Mouse (Mus musculus): ENCODE measurements around the gene BC030500. TPM values are rescaled to one million over a fixed set of nuclear protein-coding genes. Genes with fewer than 3 reads are reported as not detected.

BC030500 gene
- polyA plus RNA-seq (2017; shearing (Covaris generic)) = not detected

DNA sequence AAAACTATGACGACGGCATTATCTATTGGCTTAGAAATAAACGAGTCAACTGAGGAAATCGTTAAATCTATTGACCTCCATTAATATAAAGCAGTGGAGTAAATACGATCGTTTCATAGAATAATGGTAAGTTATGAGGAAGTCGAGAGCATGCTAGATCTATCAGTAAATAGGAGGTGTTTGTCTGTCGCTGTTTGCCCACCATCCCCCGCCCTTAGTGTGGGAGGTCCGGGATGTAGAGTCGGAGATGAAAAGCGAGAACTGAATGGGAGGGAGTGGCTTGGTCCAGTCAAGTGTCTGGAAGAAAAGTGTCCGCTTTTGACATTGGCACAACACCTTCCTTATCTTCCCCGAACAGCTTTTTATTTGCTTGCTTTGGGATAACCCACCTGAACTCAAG, at the start of gene BC030500:
BC030500 (plus strand) TSS at position 79 of the 400 bp plus-strand sequence.

DNA sequence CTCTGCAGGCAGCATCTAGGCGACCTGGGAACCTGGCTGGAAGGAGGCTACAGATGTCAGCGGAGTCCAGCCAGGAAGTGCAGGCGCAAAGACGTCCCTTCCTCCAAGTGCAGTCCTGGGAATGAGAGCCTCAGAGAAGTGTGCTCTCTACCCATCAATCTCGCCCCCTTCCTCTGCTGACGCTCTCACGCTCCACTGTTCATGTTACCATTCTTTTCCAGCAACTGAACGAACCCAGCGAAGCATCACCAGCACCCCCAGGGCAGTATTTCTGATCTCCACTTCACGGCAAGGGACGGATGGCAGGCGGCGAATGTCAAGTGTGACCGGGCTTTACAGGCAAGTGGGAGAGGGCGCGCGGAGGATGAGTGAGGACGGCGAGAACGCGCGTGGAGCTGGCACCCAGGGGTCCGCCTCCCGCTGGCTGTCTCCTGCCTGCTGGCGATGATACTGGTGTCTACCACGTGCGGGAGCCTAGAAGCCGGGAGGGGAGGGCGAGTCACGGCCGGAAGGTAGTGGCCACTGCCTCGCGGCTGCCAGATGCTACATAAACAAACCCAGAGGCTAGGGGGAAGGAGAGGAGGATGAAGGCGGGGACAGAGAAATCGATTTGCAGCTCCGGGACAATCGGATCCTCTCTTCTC, 763 bp downstream of the BC030500 start, which contains the start of gene Galntl6:
Galntl6 (minus strand) TSS at position 445 of the 644 bp plus-strand sequence.

Other genes starting within 250 kb of the BC030500 start
- not detected for gene Galntl6, start 885 bp downstream of the BC030500 start, polyA plus RNA-seq (2017; shearing (Covaris generic))